8 mouse cellular contexts compared by ENCODE assay signal in genomic region chr1:86358906-86359797, GRCm38 (mm10). TPM values are rescaled to one million over a fixed set of nuclear protein-coding genes. Genes with fewer than 3 reads are reported as not detected.
DNase-seq lines count a peak whose midpoint lies in the region; ATAC-seq and TF ChIP-seq lines count a peak whose summit lies in the region.

Ncl (minus strand) TSS chr1:86359400.

- H3K4me1 ChIP-seq in G1E (ENCODE audit: insufficient read depth, low read depth, low read length), result peaks cover 63% of the 10 kb centered on the region
- H3K4me1 ChIP-seq in forebrain, embryonic 16.5 days (replicated peaks; ENCODE audit: control insufficient read depth, insufficient read depth, low read length), result peaks cover 18% of the 10 kb centered on the region
- no peaks in the 10 kb centered on the region; the same call in 1 of the 2 replicates for H3K4me1 ChIP-seq in lung, embryonic 14.5 days (ENCODE audit: insufficient read depth)
- peaks cover 7% of the 10 kb centered on the region for H3K4me1 ChIP-seq in olfactory bulb, adult 2 months (ENCODE audit: control insufficient read depth, insufficient read depth, low read length)
- peaks cover 11% of the 10 kb centered on the region for H3K4me1 ChIP-seq in thymus, adult 2 months (replicated peaks; ENCODE audit: control insufficient read depth, insufficient read depth, low read length)

- H3K9me3 ChIP-seq in G1E (replicated peaks), result no peaks in the 10 kb centered on the region
- no peaks in the 10 kb centered on the region for H3K9me3 ChIP-seq in forebrain, embryonic 16.5 days (ENCODE audit: control insufficient read depth, low read length)
- no peaks in the 10 kb centered on the region for H3K9me3 ChIP-seq in lung, embryonic 14.5 days (ENCODE audit: low read depth, low read length)

- H3K9ac ChIP-seq in forebrain, embryonic 16.5 days (replicated peaks; ENCODE audit: low read depth, low read length), result peak within 1 kb of the TSS; percentile 94
- peak within 1 kb of the TSS; percentile 95 for H3K9ac ChIP-seq in lung, embryonic 14.5 days

- H3K36me3 ChIP-seq in G1E (replicated peaks), result peaks cover 62% of the 10 kb centered on the region
- peaks cover 23% of the 10 kb centered on the region for H3K36me3 ChIP-seq in forebrain, embryonic 16.5 days (ENCODE audit: control insufficient read depth, insufficient read depth)
- peaks cover 36% of the 10 kb centered on the region for H3K36me3 ChIP-seq in lung, embryonic 14.5 days (ENCODE audit: insufficient read depth)
- peaks cover 34% of the 10 kb centered on the region for H3K36me3 ChIP-seq in thymus, adult 2 months (ENCODE audit: control insufficient read depth, insufficient read depth, low read length)

- no peaks in the 10 kb centered on the region for H3K27me3 ChIP-seq in G1E (ENCODE audit: insufficient read depth, low read length)
- no peaks in the 10 kb centered on the region for H3K27me3 ChIP-seq in forebrain, embryonic 16.5 days (replicated peaks; ENCODE audit: control insufficient read depth, insufficient read depth, low read length)
- H3K27me3 ChIP-seq in lung, embryonic 14.5 days (ENCODE audit: insufficient read depth, low read length), result no peaks in the 10 kb centered on the region
- no peaks in the 10 kb centered on the region for H3K27me3 ChIP-seq in thymus, adult 2 months (ENCODE audit: control insufficient read depth, insufficient read depth, low read length)

- WGBS in forebrain, embryonic 16.5 days, result under 1% methylated on average over 102 of the region's 102 CpGs
- WGBS in lung, embryonic 14.5 days, result under 1% methylated on average over 102 of the region's 102 CpGs
- WGBS in olfactory bulb, adult 2 months, result under 1% methylated on average over 102 of the region's 102 CpGs
- under 1% methylated on average over 102 of the region's 102 CpGs for whole genome bisulfite sequencing in thymus, adult 2 months

- H3K4me3 ChIP-seq in G1E (ENCODE audit: low read depth, low read length), result peak within 1 kb of the TSS; percentile 88
- peak within 1 kb of the TSS; percentile 91 for H3K4me3 ChIP-seq in forebrain, embryonic 16.5 days (replicated peaks; ENCODE audit: low read length)
- peak within 1 kb of the TSS; percentile 86 for H3K4me3 ChIP-seq in layer of hippocampus, adult 2 months
- peak within 1 kb of the TSS; percentile 91 for H3K4me3 ChIP-seq in lung, embryonic 14.5 days (ENCODE audit: low read depth, low read length)
- H3K4me3 ChIP-seq in olfactory bulb, adult 2 months (ENCODE audit: insufficient read depth, low read depth, low read length), result peak within 1 kb of the TSS; percentile 85
- peak within 1 kb of the TSS; percentile 71 for H3K4me3 ChIP-seq in thymus, adult 2 months (ENCODE audit: control insufficient read depth, insufficient read depth, low read length)

- peak; percentile 99 for TF ChIP-seq POLR2A in olfactory bulb, adult 2 months (IDR thresholded peaks at IDR 0.05; ENCODE audit: insufficient read depth, low read depth, low read length)
- TF ChIP-seq POLR2A in thymus, adult 2 months (IDR thresholded peaks at IDR 0.05; ENCODE audit: control insufficient read depth, extremely low read depth, insufficient read depth, low read length, poor library complexity), result peak; percentile 94

- DNase-seq in G1E (ENCODE audit: low spot score), result peak; percentile 100
- DNase-seq in cerebellum, adult 18-20 months, result peak; percentile 97 to 98
- peak; percentile 92 to 94 for DNase-seq in heart, postnatal 36 days
- peak; percentile 97 to 99 for DNase-seq in layer of hippocampus, adult 2 months (ENCODE audit: low spot score in 2 of 2)
- DNase-seq in lung, embryonic 14.5 days, result peak; percentile 99
- peak; percentile 94 for DNase-seq in thymus, adult 2 months

- peak within 1 kb of the TSS; percentile 84 for H3K4me2 ChIP-seq in forebrain, embryonic 16.5 days (ENCODE audit: low read length)
- peak within 1 kb of the TSS; percentile 92 for H3K4me2 ChIP-seq in lung, embryonic 14.5 days

- ATAC-seq in G1E (ENCODE audit: extremely low read depth, insufficient number of reproducible peaks, low FRiP score, poor library complexity, severe bottlenecking), result peak; percentile 91
- ATAC-seq in forebrain, embryonic 16.5 days, result peak; percentile 98
- ATAC-seq in lung, embryonic 14.5 days (ENCODE audit: insufficient read depth), result peak; percentile 98

- no peak for TF ChIP-seq CTCF in G1E (IDR thresholded peaks at IDR 0.05; ENCODE audit: low read depth, low read length)
- TF ChIP-seq CTCF in layer of hippocampus, adult 2 months (conservative IDR thresholded peaks at IDR 0.05), result no peak
- TF ChIP-seq CTCF in lung, embryonic 14.5 days (IDR thresholded peaks at IDR 0.05; ENCODE audit: low read depth), result no peak
- no peak for TF ChIP-seq CTCF in olfactory bulb, adult 2 months (IDR thresholded peaks at IDR 0.05; ENCODE audit: insufficient read depth, low read depth, low read length)
- TF ChIP-seq CTCF in thymus, adult 2 months (IDR thresholded peaks at IDR 0.05; ENCODE audit: borderline replicate concordance, control insufficient read depth, extremely low read depth, insufficient read depth, low read length, poor library complexity), result peak; percentile 11

- H3K27ac ChIP-seq in forebrain, embryonic 16.5 days (ENCODE audit: low read length), result peak within 1 kb of the TSS; percentile 100
- peak within 1 kb of the TSS; percentile 99 for H3K27ac ChIP-seq in layer of hippocampus, adult 2 months
- peak within 1 kb of the TSS; percentile 100 for H3K27ac ChIP-seq in lung, embryonic 14.5 days (ENCODE audit: low read depth)
- peak within 1 kb of the TSS; percentile 95 for H3K27ac ChIP-seq in olfactory bulb, adult 2 months (ENCODE audit: insufficient read depth, low read depth, low read length)
- H3K27ac ChIP-seq in thymus, adult 2 months (ENCODE audit: control insufficient read depth, insufficient read depth, low read length), result peak within 1 kb of the TSS; percentile 75

- intact Hi-C loops in heart, postnatal 36 days (cut with DNase I), result no loop called here

RNA-seq across cellular contexts. Expression of gene Ncl, which starts in this region (rescaled TPM):
- total RNA-seq in G1E (2014; fragmentation: Nextera tagmentation) (1,241 and 1,318 TPM in 2 replicates), G1E (2017) (259 and 387 TPM in 2 replicates)
- 2,119 and 2,262 TPM in 2 replicates for polyA plus RNA-seq in G1E (2012)
- 227 and 228 TPM in 2 replicates for polyA plus RNA-seq in forebrain, embryonic 16.5 days (2015; fragmentation: Nextera tagmentation; extraction: Ambion mirVana)
- total RNA-seq in heart, postnatal 36 days (2021), result 100 to 1,000 TPM; 109 to 127 TPM
- 100 to 1,000 TPM; 140 to 145 TPM for total RNA-seq in layer of hippocampus, adult 2 months (2021)
- 391 and 408 TPM in 2 replicates for polyA plus RNA-seq in lung, embryonic 14.5 days (2014; fragmentation: Nextera tagmentation; extraction: Ambion mirVana)
- 269 and 776 TPM in 2 replicates for polyA plus RNA-seq in olfactory bulb, adult 2 months (2012; ENCODE audit: insufficient read depth, insufficient read length, low replicate concordance, missing spikeins)
- 17.0 and 21.5 TPM in 2 replicates for polyA plus RNA-seq in thymus, adult 2 months (2012; rRNA removed)

Comparison
In these comparisons a context has a peak if more than half of its experiments do, and no peak if none do; other contexts are left out.
1. Peak in every context shown above with its lines: DNase-seq, ATAC-seq, H3K4me3 ChIP-seq and H3K27ac ChIP-seq.
2. RNA of gene Ncl (polyA plus RNA-seq): 2,119 to 2,262 TPM in G1E, 391 to 408 TPM in lung, embryonic 14.5 days, 269 to 776 TPM in olfactory bulb, adult 2 months and 227 to 228 TPM in forebrain, embryonic 16.5 days; 17.0 to 21.5 TPM in thymus, adult 2 months; every median in the first group is over 10 times any median in the second.